Mouse (Mus musculus) kidney, embryonic 14.5 days (tissue): ENCODE measurements around the gene Arsb. TPM values are rescaled to one million over a fixed set of nuclear protein-coding genes. Genes with fewer than 3 reads are reported as not detected.
A peak's percentile ranks its signal among the peaks of the same experiment; 100 is the strongest.

ENCODE experiments used
- ATAC-seq: fragments of 200-750 bp; cut with Nextera tagmentation; 2 replicates; pipeline ENCODE4 v1.8.0; 2017; ENCODE audit warnings: moderate number of reproducible peaks, mild to moderate bottlenecking, moderate TSS enrichment, moderate library complexity; ENCODE audit not compliant: low FRiP score, low TSS enrichment
- H3K27ac ChIP-seq: fragments of 300-500 bp; sonication (generic); 2 replicates; pipeline ENCODE4 v1.5.1; 2014; ENCODE audit warnings: low read depth, mild to moderate bottlenecking, low read length, moderate library complexity, mixed read lengths
- H3K27me3 ChIP-seq: fragments of 300-500 bp; sonication (generic); 2 replicates; pipeline ENCODE4 v1.6.1; 2014; ENCODE audit warnings: mild to moderate bottlenecking, low read length; ENCODE audit not compliant: control insufficient read depth, insufficient read depth
- H3K36me3 ChIP-seq: fragments of 300-500 bp; sonication (generic); 2 replicates; pipeline ENCODE4 v1.6.1; 2014; ENCODE audit warnings: low read length, mixed read lengths; ENCODE audit not compliant: control insufficient read depth, insufficient read depth
- H3K4me1 ChIP-seq: fragments of 300-500 bp; sonication (generic); 2 replicates; pipeline ENCODE4 v1.6.1; 2014; ENCODE audit warnings: low read length, mixed read lengths; ENCODE audit not compliant: control insufficient read depth, insufficient read depth
- H3K4me2 ChIP-seq: fragments of 300-500 bp; sonication (generic); replicated peaks from 2 replicates; pipeline ENCODE4 v1.6.1; 2014; ENCODE audit warnings: low read depth, mild to moderate bottlenecking, low read length
- H3K4me3 ChIP-seq: fragments of 300-500 bp; sonication (generic); 2 replicates; pipeline ENCODE4 v1.5.1; 2014; ENCODE audit warnings: mild to moderate bottlenecking, low read length
- H3K9ac ChIP-seq: fragments of 300-500 bp; sonication (generic); 2 replicates; pipeline ENCODE4 v1.6.1; 2014; ENCODE audit warnings: low read depth, mild to moderate bottlenecking, low read length, moderate library complexity
- H3K9me3 ChIP-seq: fragments of 300-500 bp; sonication (generic); 2 replicates; pipeline ENCODE4 v1.6.1; 2016; ENCODE audit warnings: low read length; ENCODE audit not compliant: control insufficient read depth
- WGBS: fragments of 180-500 bp; shearing (Covaris S2); extraction: QIAGEN DNeasy Blood & Tissue Kit; methylation state at CpG from one replicate; pipeline ENCODE4 v1.1.7; 2014; 5-methylcytosine and 5-hydroxymethylcytosine counted together
- polyA plus RNA-seq: library from polyadenylated mRNA; unstranded; fragments of >200 nt; fragmentation: Nextera tagmentation; extraction: Ambion mirVana; gene quantifications from 2 replicates; pipeline ENCODE4 v1.2.1, GENCODE M21; 2014

Gene Arsb
- polyA plus RNA-seq, 1 experiment from 2014 or later, result 17.7 TPM

DNA sequence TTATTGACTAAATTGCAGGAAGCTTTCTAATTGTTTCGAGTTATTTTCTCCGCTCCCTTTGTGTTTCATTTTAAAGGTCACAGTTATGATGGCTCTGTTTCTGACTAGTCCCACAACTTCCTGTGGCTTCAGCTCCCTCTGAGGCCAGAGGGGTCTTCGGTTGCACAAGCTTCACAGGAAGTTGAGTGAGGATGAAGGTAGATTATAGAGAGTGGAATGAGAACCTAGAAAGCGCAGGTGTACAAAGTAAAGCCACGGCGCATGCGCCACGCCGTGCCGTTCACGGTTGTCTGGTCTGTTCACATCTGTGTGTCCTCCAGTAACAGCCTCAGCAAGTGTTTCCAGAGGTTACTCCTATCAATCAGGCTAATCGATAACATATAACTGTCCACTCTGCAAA is 43.2 kb downstream of the Arsb start:
- H3K4me2 ChIP-seq, result no peak overlapping the region
- H3K4me3 ChIP-seq, result no peak overlapping the region
- H3K27ac ChIP-seq, result no peak overlapping the region
- ATAC-seq, result no peak
- 94% methylated on average over 12 of the region's 12 CpGs for WGBS
- no peaks in the 10 kb centered on the region for H3K36me3 ChIP-seq
- H3K4me1 ChIP-seq, result no peaks in the 10 kb centered on the region
- H3K9ac ChIP-seq, result no peak overlapping the region
- H3K9me3 ChIP-seq, result 0 out of 2 replicates have a peak, but pooled peaks cover 5% of the 10 kb centered on the region
- no peaks in the 10 kb centered on the region for H3K27me3 ChIP-seq

DNA sequence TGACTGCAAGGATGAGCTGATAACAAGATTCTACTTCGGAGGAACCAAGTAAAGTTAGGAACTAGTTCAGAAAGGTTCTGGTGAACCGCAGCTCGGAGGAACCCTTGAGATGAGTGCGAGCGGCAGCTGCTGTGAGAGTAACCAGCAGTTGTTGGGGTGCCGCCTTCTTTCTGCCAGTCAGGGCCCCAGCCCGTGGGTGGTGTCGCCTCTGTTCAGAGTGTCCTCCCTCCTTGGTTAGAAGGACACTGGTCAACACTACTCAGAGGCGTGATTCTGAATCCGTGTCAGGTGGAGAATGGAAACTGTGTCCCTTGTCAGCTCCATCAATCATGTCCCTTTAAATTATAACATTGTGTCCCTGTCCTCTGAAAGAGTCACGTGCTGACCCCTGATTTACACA is 43.7 kb downstream of the Arsb start:
- Histone ChIP-seq H3K9me3 (0 out of 2 replicates have a peak, but pooled peaks cover 5% of the 10 kb centered on the region), H3K9ac (no peak overlapping the region), H3K27ac (no peak overlapping the region), H3K36me3 (no peaks in the 10 kb centered on the region), H3K4me3 (no peak overlapping the region), H3K4me1 (no peaks in the 10 kb centered on the region), H3K27me3 (no peaks in the 10 kb centered on the region), H3K4me2 (no peak overlapping the region)
- no peak for ATAC-seq
- WGBS, result 85% methylated on average over 11 of the region's 11 CpGs

DNA sequence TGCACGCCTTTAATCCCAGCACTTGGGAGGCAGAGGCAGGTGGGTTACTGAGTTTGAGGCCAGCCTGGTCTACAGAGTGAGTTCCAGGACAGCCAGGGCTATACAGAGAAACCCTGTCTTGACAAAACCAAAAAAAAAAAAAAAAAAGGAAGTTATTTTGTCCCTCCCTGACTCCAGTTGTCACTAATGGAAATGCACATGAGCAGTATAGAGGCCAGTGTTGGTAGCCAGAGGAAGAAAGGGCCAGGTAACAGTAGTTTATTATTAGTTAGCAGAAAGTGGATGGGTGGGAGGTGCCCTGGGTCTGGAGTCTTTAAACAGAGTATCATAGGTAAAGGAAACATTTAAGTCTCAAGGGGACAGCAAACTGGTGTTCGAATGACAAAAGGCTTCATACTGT is 44.7 kb downstream of the Arsb start:
- Histone ChIP-seq H3K36me3 (no peaks in the 10 kb centered on the region), H3K27ac (no peak overlapping the region), H3K4me1 (no peaks in the 10 kb centered on the region), H3K4me3 (no peak overlapping the region), H3K9me3 (0 out of 2 replicates have a peak, but pooled peaks cover 5% of the 10 kb centered on the region), H3K9ac (no peak overlapping the region), H3K27me3 (no peaks in the 10 kb centered on the region), H3K4me2 (no peak overlapping the region)
- WGBS, result 82% methylated on average over 2 of the region's 2 CpGs
- no peak for ATAC-seq

DNA sequence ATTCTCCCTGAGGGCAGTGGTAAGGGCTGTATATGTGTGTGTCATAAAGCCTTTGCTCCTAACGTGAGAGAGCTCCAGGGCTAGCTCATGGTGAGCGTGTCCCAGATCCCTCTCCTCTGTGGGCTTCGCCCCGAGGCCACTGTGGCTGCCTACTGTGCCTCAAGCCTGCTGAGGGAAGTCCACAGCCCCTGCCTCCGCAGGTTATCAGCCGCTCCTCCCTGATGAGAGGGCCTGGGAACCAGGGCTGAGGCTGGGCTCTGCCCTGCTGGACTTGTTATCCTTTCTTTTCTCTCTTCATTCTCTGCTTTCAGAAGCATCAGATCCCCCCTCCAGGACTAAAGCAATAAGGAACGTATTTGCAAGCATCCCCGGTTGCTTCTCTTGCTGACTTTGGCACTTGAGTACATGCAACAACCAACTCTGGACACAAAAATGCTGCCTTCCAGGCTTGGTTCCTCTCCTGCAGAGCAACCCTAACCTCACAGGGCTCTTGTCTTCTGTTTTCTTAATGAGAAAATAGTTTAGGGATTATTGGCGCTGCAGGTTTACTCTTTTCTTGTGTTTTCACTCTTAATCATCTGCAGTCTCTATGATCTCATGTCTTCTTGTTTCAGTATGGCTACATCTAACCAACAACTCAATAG is 45.4 kb downstream of the Arsb start:
- Histone ChIP-seq H3K27ac (no peak overlapping the region), H3K36me3 (no peaks in the 10 kb centered on the region), H3K4me3 (no peak overlapping the region), H3K4me1 (0 out of 2 replicates have a peak, but pooled peaks cover under 1% of the 10 kb centered on the region), H3K27me3 (no peaks in the 10 kb centered on the region), H3K9ac (no peak overlapping the region), H3K9me3 (0 out of 2 replicates have a peak, but pooled peaks cover 5% of the 10 kb centered on the region), H3K4me2 (no peak overlapping the region)
- 72% methylated on average over 9 of the region's 9 CpGs for WGBS
- no peak for ATAC-seq

DNA sequence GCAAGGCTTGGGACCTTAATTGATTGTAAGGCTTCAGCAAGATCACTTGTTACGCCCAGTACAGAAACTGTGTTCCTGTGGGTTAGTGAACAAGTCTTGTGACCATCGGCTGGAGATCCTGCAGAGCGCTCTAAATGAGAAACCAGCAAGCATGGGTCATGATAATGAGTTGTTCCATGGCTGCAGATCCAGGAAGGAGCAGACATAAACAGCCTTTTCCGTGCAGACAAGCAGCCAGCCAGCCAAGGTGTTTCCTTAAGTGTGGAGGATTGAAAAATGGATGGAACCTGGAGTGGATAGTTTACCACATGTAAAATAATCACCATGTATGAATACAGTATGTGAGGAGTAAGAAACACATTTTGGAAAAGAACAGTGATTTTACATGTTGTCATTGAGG is 48.7 kb downstream of the Arsb start:
- Histone ChIP-seq H3K4me2 (no peak overlapping the region), H3K9me3 (0 out of 2 replicates have a peak, but pooled peaks cover 5% of the 10 kb centered on the region), H3K27me3 (no peaks in the 10 kb centered on the region), H3K4me1 (0 out of 2 replicates have a peak, but pooled peaks cover 4% of the 10 kb centered on the region), H3K4me3 (no peak overlapping the region), H3K36me3 (no peaks in the 10 kb centered on the region), H3K27ac (no peak overlapping the region), H3K9ac (no peak overlapping the region)
- ATAC-seq, result no peak
- 91% methylated on average over 4 of the region's 4 CpGs for WGBS

DNA sequence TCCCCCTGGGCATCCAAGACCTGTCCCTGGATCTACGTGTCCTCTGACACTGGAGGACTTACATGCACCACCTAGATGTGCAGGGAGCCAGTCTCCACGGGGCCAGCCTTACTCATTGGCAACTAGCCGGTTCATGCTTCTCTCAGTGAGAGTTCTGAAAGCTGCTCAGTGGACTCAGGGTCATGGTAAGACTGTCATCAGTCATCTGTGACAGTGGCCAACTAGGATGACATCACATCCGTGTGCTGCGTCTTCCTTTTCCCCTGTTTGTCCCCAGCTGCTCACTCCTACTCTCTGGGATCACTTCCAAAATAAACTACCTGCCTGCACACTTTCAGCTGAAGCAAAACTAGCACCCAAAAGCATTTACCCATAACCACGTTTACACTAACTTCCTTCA is 50.6 kb downstream of the Arsb start:
- 38% methylated on average over 6 of the region's 6 CpGs for WGBS
- 0 out of 2 replicates have a peak, but pooled peaks cover 5% of the 10 kb centered on the region for H3K9me3 ChIP-seq
- H3K9ac ChIP-seq, result no peak overlapping the region
- no peak for ATAC-seq
- H3K4me1 ChIP-seq, result 0 out of 2 replicates have a peak, but pooled peaks cover 4% of the 10 kb centered on the region
- H3K4me2 ChIP-seq, result no peak overlapping the region
- no peaks in the 10 kb centered on the region for H3K27me3 ChIP-seq
- no peak overlapping the region for H3K27ac ChIP-seq
- H3K4me3 ChIP-seq, result no peak overlapping the region
- no peaks in the 10 kb centered on the region for H3K36me3 ChIP-seq

DNA sequence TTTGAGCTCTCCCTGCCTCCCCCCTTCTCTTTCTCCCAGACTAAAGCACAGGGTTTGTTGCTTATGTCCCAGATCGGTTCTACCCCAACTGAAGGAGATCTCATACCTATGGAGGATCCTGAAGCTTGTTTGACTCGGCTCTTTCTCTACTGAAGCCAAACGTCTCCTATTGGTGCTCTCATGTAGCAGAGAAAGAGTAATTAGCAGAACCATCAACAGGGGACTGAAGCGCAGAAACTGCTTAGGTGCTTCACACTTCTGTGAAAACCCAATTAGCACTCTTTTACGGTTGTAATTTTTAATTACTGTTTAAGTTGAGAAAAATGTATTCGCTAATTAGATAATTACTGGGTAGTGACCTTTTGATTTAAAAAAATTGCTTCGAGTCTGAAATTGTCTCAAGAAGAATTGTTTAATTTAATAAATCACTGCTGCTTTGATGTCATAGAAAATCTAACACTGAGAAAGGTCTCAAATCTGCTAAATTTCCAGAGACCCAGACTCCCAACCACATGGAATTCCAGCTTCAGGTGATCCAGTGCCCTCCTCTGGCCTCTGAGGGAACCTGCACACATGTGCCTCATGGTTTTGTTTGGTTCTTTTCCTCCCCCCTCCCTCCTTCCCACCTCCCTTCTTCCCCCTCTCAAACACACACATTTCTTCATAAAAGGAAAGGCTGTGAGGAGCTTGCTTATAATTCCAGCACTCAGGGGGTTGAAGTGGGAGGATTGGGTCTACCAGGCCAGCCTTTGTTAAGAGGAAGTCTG is 54.5 kb downstream of the Arsb start:
- peaks cover 10% of the 10 kb centered on the region; the same call in 1 of the 2 replicates for H3K4me1 ChIP-seq

DNA sequence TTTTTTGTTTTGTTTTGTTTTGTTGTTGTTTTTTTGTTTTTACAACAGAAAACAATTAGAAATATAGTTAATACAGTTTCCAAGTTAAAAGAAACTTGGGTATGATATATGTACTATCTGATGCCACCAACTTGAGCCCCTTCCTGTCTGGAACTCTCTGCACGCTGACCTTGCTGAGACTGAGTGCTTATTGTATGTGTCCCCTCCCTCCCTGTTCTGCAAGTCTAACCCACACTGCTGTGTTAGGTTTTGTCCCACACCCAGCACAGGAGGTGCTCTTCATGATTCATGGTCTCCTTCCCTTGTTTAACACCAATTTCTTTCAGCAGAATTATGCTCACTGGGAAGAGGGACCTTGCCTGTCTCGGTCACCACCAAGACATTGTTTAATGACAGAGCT is 56.3 kb downstream of the Arsb start:
- H3K9me3 ChIP-seq, result peaks cover 3% of the 10 kb centered on the region; the same call in 1 of the 2 replicates
- peaks cover 5% of the 10 kb centered on the region; the same call in 1 of the 2 replicates for H3K4me1 ChIP-seq
- H3K36me3 ChIP-seq, result no peaks in the 10 kb centered on the region
- WGBS, result 51% methylated on average over 2 of the region's 2 CpGs
- no peak overlapping the region for H3K4me3 ChIP-seq
- peak overlapping the region; percentile 42; the same call in 1 of the 2 replicates for H3K27ac ChIP-seq
- H3K4me2 ChIP-seq, result no peak overlapping the region
- no peaks in the 10 kb centered on the region for H3K27me3 ChIP-seq
- H3K9ac ChIP-seq, result no peak overlapping the region
- ATAC-seq, result no peak

More for the DNA sequence above, 54.5 kb downstream of the Arsb start:
- Histone ChIP-seq H3K27ac (no peak overlapping the region), H3K4me2 (no peak overlapping the region), H3K4me3 (no peak overlapping the region), H3K9ac (no peak overlapping the region), H3K9me3 (no peaks in the 10 kb centered on the region), H3K36me3 (no peaks in the 10 kb centered on the region), H3K27me3 (no peaks in the 10 kb centered on the region)
- 68% methylated on average over 7 of the region's 7 CpGs for WGBS
- no peak for ATAC-seq
